Mouse (Mus musculus) forebrain, embryonic 13.5 days (tissue): ENCODE data around the gene Tmem39a. TPM values are rescaled to one million over a fixed set of nuclear protein-coding genes. Genes with fewer than 3 reads are reported as not detected.

Source experiments
- polyA plus RNA-seq: library from polyadenylated mRNA; unstranded; fragments of >200 nt; fragmentation: Nextera tagmentation; extraction: Ambion mirVana; gene quantifications from 2 replicates; pipeline ENCODE4 v1.2.1, GENCODE M21; 2015

Tmem39a gene
- polyA plus RNA-seq, 1 experiment from 2014 or later: 42.9 TPM

Other genes with a start within 250 kb of the Tmem39a start
- 0.61 and 1.4 TPM in 2 replicates for gene Maats1, start 216.6 kb upstream of the Tmem39a start, polyA plus RNA-seq
- gene Cox17, start 211.7 kb upstream of the Tmem39a start, polyA plus RNA-seq: 129 and 147 TPM in 2 replicates
- gene Gm21987, start 211.7 kb upstream of the Tmem39a start, polyA plus RNA-seq: not detected in 2 replicates
- gene Popdc2, start 196.5 kb upstream of the Tmem39a start, polyA plus RNA-seq: 0.23 and 0.29 TPM in 2 replicates
- 0.25 and 0.45 TPM in 2 replicates for gene Pla1a, start 125.6 kb upstream of the Tmem39a start, polyA plus RNA-seq
- gene Adprh, start 106.0 kb upstream of the Tmem39a start, polyA plus RNA-seq: 145 and 153 TPM in 2 replicates
- gene Cd80, start 103.1 kb upstream of the Tmem39a start, polyA plus RNA-seq: 0.56 and 0.63 TPM in 2 replicates
- 39.9 and 41.9 TPM in 2 replicates for gene Timmdc1, start 36.0 kb upstream of the Tmem39a start, polyA plus RNA-seq
- 63.0 and 74.8 TPM in 2 replicates for gene Poglut1, start 8.4 kb upstream of the Tmem39a start, polyA plus RNA-seq
- 3.1 and 3.6 TPM in 2 replicates for gene Arhgap31, start 154.6 kb downstream of the Tmem39a start, polyA plus RNA-seq
- gene B4galt4, start 183.6 kb downstream of the Tmem39a start, polyA plus RNA-seq: 17.9 and 22.8 TPM in 2 replicates
- not detected in 2 replicates for gene Upk1b, start 241.6 kb downstream of the Tmem39a start, polyA plus RNA-seq